Mouse (Mus musculus): Measurements from ENCODE around the gene Pm20d2.

Gene Pm20d2

DNA sequence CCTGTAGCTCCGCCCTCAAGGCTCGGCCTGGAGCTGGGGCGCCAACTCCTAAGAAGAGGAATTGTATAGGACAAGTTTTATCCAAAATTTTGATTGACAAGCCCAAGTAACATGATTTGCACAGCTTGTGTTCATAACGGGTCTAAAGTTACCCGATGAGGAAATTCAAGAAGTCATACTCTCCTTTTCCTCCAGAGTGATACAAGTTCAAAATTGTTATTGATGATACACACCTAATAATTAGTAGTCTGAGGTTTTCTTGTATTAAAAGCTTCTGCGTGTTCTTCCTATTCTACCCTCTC lies at the start of gene Pm20d2:
TSS of gene Pm20d2 (minus strand) at position 3 of the 302 bp plus-strand sequence.
- no peak for DNase-seq

DNA sequence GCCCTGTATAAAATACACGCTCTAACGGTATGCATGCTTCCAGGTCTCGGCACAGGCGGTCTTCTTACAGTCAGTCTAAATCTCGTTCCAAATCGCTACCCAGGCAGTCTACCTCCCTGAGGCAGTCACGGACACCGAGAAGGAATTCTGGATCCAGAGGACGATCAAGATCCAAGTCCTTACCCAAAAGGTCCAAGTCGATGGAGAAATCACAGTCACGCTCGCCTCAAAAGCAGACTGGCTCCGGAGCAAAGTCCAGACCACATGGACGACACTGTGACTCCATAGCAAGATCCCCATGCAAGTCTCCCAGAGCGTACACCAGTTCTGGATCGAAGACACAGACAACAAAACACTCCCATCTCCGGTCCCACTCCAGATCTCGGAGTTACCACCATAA lies 41.3 kb upstream of the Pm20d2 start:
- DNase-seq: no peak

- DNase-seq: no peak
These were observed 40.1 kb upstream of the Pm20d2 start for GRCm38 (mm10) chr4:33229639-33230038.

- no peak for DNase-seq
These were observed 37.6 kb upstream of the Pm20d2 start for GRCm38 (mm10) chr4:33227164-33227563.

GRCm38 (mm10) chr4:33224003-33224675 lies 34.6 kb upstream of the Pm20d2 start:
- no peak for DNase-seq

GRCm38 (mm10) chr4:33221847-33222246 lies 32.3 kb upstream of the Pm20d2 start:
- no peak for DNase-seq

DNA sequence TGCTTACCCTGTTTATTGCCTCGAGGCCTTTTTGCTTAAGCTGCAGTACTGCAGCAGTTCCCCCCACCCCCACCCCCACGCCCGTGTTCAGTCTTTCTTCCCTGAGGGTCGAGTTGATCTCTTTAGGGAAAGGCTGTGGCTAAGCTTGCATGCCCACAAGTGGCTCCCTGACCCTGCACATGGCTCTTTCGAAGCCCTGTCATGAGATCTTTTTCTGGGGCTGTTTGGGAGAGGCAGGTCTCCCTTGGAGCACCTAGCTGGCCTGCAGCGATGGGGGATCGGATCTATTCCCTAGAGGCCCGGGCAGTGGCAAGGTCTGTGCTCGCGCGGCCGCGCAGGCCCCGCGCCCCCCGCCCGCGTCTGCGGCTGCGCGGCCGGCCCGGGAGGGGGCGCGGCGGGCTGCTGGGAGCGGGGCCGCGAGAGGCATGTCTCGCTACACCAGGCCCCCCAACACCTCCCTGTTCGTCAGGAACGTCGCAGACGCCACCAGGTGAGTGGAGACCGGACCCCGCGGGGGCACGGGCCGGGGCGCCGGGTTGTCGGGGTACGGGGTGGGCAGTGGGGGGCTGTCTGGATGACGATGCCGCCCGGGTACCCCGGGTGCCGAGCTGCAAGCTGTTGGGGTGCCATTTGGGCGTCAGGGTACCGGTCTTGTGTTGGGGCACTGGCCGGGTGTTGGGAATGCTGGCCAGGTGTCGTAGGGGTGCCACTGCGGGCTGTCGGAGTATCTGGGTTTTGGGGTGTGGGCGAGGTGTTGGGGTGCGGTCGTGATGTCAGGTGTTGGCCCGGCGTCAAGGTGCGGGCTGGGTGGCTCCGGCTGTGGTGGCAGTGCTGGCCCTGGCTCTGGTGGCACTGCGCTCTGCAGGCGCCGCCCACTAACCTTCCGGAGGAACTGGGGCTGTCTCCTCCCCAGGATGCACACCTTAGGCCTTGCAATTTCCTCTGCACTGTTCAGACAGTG lies 19.6 kb upstream of the Pm20d2 start, which contains the start of gene Srsf12:
TSS of gene Srsf12 (plus strand) at position 111 of the 961 bp plus-strand sequence.
- peak; percentile 7 for DNase-seq

DNA sequence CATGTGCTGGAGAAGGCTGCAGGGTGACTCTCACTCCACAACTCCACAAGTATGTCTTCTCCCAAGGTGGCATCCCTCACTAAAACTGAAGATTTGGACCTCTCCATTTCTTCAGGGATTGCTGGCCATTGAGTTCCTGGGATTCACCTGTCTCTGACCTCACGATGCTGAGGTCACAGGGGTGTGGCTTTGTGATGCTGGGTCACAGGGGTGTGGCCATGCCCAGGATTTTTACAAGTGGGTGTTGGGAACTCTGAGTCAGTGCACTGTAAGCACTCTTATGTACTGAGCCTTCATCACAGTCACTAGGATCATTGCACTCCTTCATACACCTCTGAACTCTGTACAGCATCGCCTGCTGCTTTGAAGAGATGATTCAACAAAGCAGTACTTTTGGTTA lies 18.0 kb upstream of the Pm20d2 start:
- DNase-seq: no peak

DNA sequence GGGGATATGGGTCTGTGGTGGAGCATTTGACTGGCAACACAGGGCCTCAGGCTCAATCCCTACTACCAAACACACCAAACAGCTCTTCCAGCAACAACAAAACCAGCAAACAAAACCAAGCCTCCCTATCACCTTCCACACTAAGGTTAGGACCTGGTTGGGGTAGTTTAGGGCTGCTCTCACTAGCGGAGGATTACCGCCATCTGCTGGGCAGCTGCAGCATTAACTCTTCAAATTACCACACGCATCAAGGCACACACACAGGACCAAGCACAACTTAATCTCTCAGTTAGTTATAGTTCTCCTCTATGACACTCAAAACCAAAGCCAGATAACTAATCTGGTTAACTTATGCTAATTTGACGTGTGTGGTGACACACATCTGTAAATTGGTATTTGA lies 15.1 kb upstream of the Pm20d2 start:
- DNase-seq: peak; percentile 70

DNA sequence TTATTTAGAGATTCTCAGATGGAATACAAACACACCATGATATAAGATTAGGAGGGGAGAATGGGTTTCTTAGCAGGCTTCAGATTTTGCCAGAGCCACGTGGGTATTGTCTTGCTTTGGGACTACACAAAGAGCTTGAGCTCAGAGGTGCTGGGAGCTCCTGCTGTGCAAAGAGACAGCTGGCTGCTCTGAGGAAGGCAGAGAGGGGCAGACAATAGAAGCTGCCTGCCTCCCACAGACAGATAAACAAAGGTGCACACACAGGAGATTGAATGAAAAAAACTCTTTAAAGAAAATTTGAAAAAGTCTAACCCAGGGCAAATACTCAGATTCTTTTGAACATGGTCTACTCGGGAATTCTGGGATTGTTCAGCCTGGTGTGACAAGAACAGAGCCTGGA lies 8.6 kb upstream of the Pm20d2 start:
- DNase-seq: no peak

- DNase-seq: peak; percentile 92
These were observed 479 bp downstream of the Pm20d2 start for GRCm38 (mm10) chr4:33188781-33189734.

- DNase-seq: peak; percentile 54
These were observed 1.4 kb downstream of the Pm20d2 start for GRCm38 (mm10) chr4:33188164-33188563.

- DNase-seq: no peak
These were observed 6.1 kb downstream of the Pm20d2 start for GRCm38 (mm10) chr4:33183477-33183876.

DNA sequence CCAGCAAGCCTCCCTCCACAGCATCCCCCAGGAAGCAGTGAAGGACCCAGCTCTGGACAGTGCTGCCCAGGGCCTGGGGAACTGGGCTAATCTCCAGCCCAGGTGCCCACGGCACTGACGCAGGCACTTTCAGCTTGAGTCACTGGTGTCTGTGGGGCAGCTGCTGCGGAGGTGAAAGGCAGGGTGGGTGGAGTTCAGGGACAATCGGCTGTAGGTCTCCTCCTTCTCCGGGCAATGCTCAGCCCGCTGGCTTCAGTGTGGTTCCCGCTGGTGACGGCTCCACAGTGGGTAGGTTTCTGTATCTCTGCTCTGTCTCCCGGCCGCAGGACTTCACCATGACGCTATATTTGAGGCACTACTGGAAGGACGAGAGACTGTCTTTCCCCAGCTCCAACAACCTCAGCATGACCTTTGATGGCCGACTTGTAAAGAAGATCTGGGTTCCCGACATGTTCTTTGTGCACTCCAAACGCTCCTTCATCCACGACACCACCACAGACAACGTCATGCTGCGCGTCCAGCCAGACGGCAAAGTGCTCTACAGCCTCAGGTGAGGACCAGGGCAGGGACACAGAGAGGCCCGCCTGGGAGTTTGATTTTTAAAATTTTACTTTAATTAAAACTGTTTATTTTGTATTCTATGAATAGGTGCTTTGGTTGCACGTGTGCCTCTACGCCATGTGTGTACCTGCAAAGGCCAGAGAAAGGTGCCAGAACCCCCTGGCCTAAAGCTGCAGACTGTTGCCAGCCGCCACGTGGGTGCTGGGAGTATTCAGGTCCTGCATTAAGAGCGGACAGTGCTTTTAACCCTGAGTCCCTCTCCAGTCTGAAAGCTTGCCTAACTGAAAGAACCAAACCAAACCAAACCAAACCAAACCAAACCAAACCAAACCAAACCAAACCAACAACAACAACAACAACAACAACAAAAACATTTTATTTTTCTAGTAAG lies 37.2 kb downstream of the Pm20d2 start:
- DNase-seq: no peak

DNA sequence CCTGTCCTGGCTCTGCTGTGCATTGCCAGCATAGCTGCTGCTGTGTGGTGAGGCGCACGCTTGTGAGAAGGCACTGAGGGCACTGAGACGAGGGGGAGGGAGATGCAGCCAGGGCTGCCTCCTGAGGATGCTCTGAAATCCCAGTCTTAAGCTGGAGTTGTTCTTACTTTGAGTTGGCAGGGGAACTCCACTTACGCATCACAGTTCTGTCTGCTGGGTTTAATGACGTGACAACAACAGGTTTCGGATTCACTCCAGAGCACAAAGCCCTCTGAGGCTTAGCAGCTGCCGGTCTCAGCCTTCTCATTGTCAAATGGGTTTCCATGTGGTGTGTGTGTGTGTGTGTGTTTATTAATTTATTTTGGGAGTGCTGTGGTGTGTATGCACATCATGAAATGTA lies 40.4 kb downstream of the Pm20d2 start:
- no peak for DNase-seq

GRCm38 (mm10) chr4:33147825-33148224 lies 41.7 kb downstream of the Pm20d2 start:
- peak; percentile 52 for DNase-seq

DNA sequence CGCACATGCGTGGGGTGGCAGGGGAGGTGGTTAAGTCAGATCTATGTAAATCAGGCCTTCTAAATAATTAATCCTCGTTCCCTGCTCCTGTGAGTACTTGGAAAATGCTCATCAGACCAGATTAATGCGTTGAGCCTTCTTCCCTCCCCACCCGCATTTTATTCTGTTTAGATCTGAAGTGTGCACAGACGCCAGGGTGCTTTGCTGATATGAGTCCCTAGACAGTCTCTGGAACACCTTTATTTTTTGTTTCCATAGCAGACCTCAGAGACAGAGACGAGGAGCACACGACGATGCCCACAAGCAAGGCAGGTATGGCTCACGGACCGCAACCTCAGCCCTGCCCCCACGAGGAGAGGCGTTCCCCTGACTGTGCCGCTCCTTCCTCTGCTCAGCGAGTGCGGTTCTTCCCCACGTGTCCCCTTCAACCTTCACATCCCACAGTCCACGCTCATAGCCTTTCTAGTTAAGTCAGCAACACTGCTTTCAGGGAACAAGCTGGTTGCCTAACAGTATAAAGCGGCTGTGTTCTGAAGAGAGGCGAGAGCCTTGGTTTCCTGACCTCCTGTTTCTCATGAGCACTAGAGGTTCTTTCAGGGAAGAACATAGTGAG lies 42.8 kb downstream of the Pm20d2 start:
- no peak for DNase-seq

- DNase-seq: no peak
These were observed 57.3 kb downstream of the Pm20d2 start, which contains the start of gene Gabrr1 for GRCm38 (mm10) chr4:33132221-33132620. Gabrr1 (plus strand) TSS chr4:33132521.

DNA sequence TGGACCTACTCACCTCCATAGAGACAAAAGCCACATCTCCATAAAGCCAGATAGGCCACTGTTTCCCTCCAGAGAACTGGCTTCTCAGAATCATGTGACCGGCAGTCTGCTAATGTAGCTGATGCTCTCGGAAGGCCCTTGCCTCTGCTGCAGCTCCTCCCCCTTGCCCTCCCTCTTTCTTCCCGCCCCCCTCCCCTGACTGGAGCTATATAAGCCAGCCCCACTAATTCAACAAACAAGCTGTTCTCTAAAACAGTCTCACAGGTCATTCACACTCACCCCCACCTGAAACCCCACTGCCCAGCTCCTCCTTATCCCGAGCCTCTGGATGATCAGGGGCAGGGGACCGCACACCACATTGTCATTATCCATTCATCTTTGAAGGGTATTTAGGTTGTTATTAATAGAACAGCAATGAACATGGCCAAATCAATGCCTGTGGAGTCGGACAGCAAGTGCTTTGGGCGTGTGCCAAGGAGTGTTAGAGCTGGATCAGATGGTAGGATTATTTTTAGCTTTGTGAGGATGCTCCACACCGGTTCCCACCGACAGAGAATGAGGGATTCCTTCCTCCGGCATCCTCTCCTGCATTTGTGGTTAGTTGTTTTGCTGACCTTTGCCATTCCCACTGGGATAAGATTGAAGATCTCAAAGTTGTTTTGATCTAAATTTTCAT lies 64.0 kb downstream of the Pm20d2 start:
- DNase-seq: no peak

GRCm38 (mm10) chr4:33124493-33124892 lies 65.0 kb downstream of the Pm20d2 start:
- DNase-seq: peak; percentile 49
